Mouse (Mus musculus): ENCODE results near the gene Fam84b. TPM values are rescaled to one million over a fixed set of nuclear protein-coding genes. Genes with fewer than 3 reads are reported as not detected.

The Fam84b gene
- polyA plus RNA-seq, 1 experiment from 2014 or later: 39.0 TPM

DNA sequence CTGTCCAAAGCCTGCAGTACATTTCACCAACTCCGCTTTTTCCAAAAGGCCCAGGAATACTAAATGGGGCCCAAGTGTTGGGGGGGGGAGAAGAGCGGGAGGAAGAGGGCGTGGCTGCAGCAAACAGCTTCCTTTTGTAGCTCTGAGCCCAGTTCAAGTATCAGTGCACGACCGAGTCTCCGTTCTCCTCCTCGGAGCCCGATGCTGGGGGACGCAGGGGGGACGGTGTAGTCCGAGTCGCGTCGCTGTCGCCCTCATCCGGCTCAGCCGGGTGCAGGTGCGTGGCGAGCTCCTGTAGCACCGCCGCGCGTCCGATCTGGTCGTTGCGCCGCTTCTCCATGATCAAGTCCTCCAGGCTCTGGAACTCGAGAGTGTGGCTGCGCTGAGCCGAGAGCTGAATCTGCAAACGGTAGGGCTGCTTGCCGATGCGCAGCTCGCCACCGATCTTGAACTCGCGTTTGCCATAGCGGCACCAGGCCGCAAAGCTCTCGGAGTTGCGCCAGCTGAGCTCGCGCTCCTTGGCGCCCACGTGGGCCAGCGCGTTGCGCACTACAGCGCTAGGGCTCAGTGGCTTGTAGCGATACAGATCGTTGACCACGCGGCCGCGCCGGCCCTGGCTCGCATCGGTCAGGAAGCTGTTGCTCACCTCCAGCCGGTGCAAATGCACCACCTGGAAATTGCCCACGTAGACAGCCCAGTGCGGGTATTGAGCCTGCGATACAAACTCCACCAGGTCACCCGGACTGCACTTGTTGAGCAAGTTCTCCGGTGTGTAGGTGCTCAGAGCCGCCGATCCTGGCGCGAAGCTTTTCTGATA lies 30.6 kb downstream of the Fam84b start:
- ATAC-seq: peak; percentile 52

DNA sequence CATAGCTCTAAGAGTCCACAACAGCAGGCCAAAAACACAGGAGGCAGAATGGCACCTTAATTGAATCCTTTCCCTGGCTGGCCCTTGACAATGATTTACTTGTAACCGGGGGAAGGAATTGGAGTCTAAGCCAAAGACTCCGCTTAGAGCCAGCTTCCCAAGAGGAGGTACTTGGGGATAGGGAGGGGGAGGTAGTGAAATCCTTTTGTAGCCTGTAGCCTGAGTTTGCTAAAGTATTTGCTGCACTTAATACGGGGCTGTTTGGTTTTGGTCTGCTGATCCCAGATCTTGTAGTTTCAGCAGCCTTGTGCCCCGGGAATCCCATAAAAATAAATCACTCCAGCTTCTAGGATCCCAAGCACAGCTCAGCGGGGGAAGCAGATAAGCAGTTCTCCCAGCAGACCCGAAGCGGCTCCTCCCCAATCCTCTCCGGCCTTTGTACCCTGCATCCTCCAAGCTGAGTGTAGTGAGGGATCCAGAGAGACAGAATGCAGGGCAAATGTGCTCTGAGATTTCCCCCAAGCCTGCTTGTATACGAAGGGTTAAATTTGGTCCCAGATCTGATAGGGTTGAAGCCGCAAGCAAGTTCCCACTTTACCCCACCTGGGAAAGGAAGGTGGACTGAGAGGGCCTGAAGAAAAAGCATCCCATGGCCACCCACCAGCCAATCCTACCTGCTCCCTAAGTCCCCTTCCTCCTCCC lies 31.3 kb downstream of the Fam84b start:
- Histone ChIP-seq H3K4me2 (replicated peaks; ENCODE audit: low read depth, low read length) (peak overlapping the region; percentile 98), H3K4me3 (ENCODE audit: low read depth, low read length) (peak overlapping the region; percentile 84), H3K9ac (replicated peaks; ENCODE audit: low read depth) (peak overlapping the region; percentile 80), H3K27ac (ENCODE audit: low read length) (peak overlapping the region; percentile 96), H3K4me1 (ENCODE audit: insufficient read depth, low read depth, low read length) (no peaks in the 10 kb centered on the region), H3K36me3 (ENCODE audit: insufficient read depth, low read length) (no peaks in the 10 kb centered on the region), H3K9me3 (ENCODE audit: low read length) (no peaks in the 10 kb centered on the region), H3K27me3 (replicated peaks; ENCODE audit: insufficient read depth, low read length) (no peaks in the 10 kb centered on the region)
- DNase-seq (ENCODE audit: low spot score): peak; percentile 42
- ATAC-seq: no peak
- WGBS: 4% methylated on average over 10 of the region's 10 CpGs
- no peak for TF ChIP-seq EP300 (IDR thresholded peaks at IDR 0.05)
- no peak for TF ChIP-seq CTCF (IDR thresholded peaks at IDR 0.05)

More for the DNA sequence above, 30.6 kb downstream of the Fam84b start:
- peak; percentile 78 for DNase-seq (ENCODE audit: low spot score)
- Histone ChIP-seq H3K4me1 (ENCODE audit: insufficient read depth, low read depth, low read length) (no peaks in the 10 kb centered on the region), H3K9ac (replicated peaks; ENCODE audit: low read depth) (peak overlapping the region; percentile 80), H3K4me2 (replicated peaks; ENCODE audit: low read depth, low read length) (peak overlapping the region; percentile 98), H3K27me3 (replicated peaks; ENCODE audit: insufficient read depth, low read length) (no peaks in the 10 kb centered on the region), H3K27ac (ENCODE audit: low read length) (peak overlapping the region; percentile 96), H3K36me3 (ENCODE audit: insufficient read depth, low read length) (no peaks in the 10 kb centered on the region), H3K4me3 (ENCODE audit: low read depth, low read length) (peak overlapping the region; percentile 84), H3K9me3 (ENCODE audit: low read length) (no peaks in the 10 kb centered on the region)
- TF ChIP-seq CTCF (IDR thresholded peaks at IDR 0.05) (peak; percentile 70), EP300 (IDR thresholded peaks at IDR 0.05) (no peak)
- WGBS: 1% methylated on average over 64 of the region's 68 CpGs

DNA sequence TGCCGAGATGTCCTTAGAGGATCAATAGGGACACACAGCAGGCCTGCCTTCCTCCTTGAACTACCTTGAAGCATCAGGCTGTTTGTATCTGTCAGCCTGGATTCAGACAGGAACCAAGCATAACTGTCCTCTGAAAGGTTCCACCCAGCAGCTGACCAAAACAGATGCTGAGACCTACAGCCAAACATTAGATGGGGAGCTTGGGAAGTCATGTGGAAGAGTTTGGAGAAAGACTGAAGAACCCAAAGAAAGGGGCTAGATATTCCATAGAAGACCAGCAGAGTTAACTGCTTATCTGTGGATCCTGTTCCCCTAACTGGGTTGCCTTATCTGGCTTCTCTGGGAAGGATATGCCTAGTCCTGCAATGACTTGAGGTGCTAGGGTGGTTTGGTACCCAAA lies 35.1 kb downstream of the Fam84b start:
- 86% methylated on average over 1 of the region's 1 CpGs for WGBS

DNA sequence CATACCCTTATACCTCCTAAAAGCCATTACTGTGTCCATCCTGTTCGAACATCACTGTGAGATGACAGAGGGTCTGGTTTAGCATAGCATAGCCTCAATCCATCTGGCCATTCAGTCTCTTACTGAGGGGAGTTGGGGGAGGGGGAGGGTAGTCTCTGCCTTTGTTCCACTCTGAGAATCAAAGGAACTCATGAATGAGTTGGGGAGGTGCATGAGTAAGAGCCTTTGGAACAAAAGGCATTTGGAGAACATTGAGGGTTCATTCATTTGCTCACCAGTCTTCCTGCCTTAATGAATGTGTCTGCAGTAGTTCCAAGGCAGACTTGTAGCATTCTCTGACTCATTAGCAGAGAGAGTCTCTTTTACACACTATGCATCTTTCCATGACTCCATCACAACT lies 37.1 kb downstream of the Fam84b start:
- no peak for DNase-seq (ENCODE audit: low spot score)
- H3K27me3 ChIP-seq (replicated peaks; ENCODE audit: insufficient read depth, low read length): no peaks in the 10 kb centered on the region
- no peak overlapping the region for H3K4me3 ChIP-seq (ENCODE audit: low read depth, low read length)
- H3K4me2 ChIP-seq (replicated peaks; ENCODE audit: low read depth, low read length): no peak overlapping the region
- no peak for ATAC-seq
- no peak overlapping the region for H3K9ac ChIP-seq (replicated peaks; ENCODE audit: low read depth)
- H3K9me3 ChIP-seq (ENCODE audit: low read length): no peaks in the 10 kb centered on the region
- TF ChIP-seq EP300 (IDR thresholded peaks at IDR 0.05) (no peak), CTCF (IDR thresholded peaks at IDR 0.05) (no peak)
- no peak overlapping the region for H3K27ac ChIP-seq (ENCODE audit: low read length)
- WGBS: 84% methylated on average over 1 of the region's 1 CpGs
- no peaks in the 10 kb centered on the region for H3K4me1 ChIP-seq (ENCODE audit: insufficient read depth, low read depth, low read length)
- no peaks in the 10 kb centered on the region for H3K36me3 ChIP-seq (ENCODE audit: insufficient read depth, low read length)

More for the DNA sequence above, 35.1 kb downstream of the Fam84b start:
- Histone ChIP-seq H3K36me3 (ENCODE audit: insufficient read depth, low read length) (no peaks in the 10 kb centered on the region), H3K4me3 (ENCODE audit: low read depth, low read length) (no peak overlapping the region), H3K27me3 (replicated peaks; ENCODE audit: insufficient read depth, low read length) (no peaks in the 10 kb centered on the region), H3K4me2 (replicated peaks; ENCODE audit: low read depth, low read length) (no peak overlapping the region), H3K27ac (ENCODE audit: low read length) (no peak overlapping the region), H3K9ac (replicated peaks; ENCODE audit: low read depth) (no peak overlapping the region), H3K4me1 (ENCODE audit: insufficient read depth, low read depth, low read length) (no peaks in the 10 kb centered on the region), H3K9me3 (ENCODE audit: low read length) (no peaks in the 10 kb centered on the region)
- DNase-seq (ENCODE audit: low spot score): no peak
- TF ChIP-seq EP300 (IDR thresholded peaks at IDR 0.05) (no peak), CTCF (IDR thresholded peaks at IDR 0.05) (no peak)
- ATAC-seq: no peak

DNA sequence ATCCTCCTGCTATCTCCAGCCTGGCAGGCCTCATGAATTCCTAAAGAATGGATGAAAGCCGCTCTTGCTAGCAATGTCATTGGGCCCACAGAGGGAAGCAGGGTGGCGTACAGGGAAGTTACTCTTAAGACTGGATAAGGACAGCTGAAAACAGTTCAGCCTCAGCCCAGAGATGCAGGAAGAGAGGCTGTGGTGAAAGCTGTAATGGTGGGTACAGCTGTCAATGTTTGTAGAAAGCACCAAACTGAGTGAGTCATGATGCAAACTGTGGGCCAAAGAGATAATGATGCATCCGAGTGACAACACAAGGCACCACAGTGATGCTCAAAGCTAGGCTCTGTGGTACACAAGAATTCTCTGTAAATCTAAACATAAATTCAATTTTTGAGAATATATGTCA lies 39.0 kb downstream of the Fam84b start:
- Histone ChIP-seq H3K4me3 (ENCODE audit: low read depth, low read length) (no peak overlapping the region), H3K9me3 (ENCODE audit: low read length) (no peaks in the 10 kb centered on the region), H3K4me1 (ENCODE audit: insufficient read depth, low read depth, low read length) (no peaks in the 10 kb centered on the region), H3K36me3 (ENCODE audit: insufficient read depth, low read length) (no peaks in the 10 kb centered on the region), H3K27me3 (replicated peaks; ENCODE audit: insufficient read depth, low read length) (no peaks in the 10 kb centered on the region), H3K9ac (replicated peaks; ENCODE audit: low read depth) (no peak overlapping the region), H3K27ac (ENCODE audit: low read length) (no peak overlapping the region), H3K4me2 (replicated peaks; ENCODE audit: low read depth, low read length) (no peak overlapping the region)
- 78% methylated on average over 3 of the region's 3 CpGs for WGBS
- TF ChIP-seq EP300 (IDR thresholded peaks at IDR 0.05) (no peak), CTCF (IDR thresholded peaks at IDR 0.05) (no peak)
- no peak for DNase-seq (ENCODE audit: low spot score)
- no peak for ATAC-seq

DNA sequence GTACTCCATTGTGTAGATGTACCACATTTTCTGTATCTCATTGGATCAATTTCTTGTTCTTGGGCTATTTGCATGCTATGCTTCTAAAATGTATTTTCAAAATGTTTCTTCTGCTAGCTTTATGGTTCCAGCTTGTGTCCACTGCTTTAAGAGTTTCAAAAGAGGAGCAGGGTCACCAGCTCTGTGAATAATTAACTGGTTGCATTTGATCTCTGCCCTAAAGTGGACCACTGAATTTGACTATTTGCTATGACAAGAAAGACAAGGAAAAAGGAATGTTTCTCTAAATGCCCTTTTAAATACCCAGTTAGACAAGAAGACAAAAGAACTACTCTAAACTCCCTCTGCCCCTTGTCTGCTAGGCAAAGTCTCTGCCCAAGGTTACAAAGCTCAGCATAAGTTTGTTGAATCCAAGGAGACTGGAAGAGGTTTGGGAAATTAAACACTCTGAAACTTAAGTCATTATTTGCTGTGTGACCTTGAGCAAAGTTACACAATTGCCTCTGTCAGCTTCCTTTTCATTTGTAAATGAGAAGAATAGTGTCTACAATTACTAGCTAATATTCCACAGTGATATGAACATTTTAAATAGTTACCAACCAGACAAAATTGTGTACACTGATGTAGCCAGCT lies 60.4 kb downstream of the Fam84b start:
- Histone ChIP-seq H3K27ac (ENCODE audit: low read length) (no peak overlapping the region), H3K9me3 (ENCODE audit: low read length) (no peaks in the 10 kb centered on the region), H3K4me1 (ENCODE audit: insufficient read depth, low read depth, low read length) (no peaks in the 10 kb centered on the region), H3K36me3 (ENCODE audit: insufficient read depth, low read length) (no peaks in the 10 kb centered on the region), H3K4me3 (ENCODE audit: low read depth, low read length) (no peak overlapping the region), H3K4me2 (replicated peaks; ENCODE audit: low read depth, low read length) (no peak overlapping the region), H3K9ac (replicated peaks; ENCODE audit: low read depth) (no peak overlapping the region), H3K27me3 (replicated peaks; ENCODE audit: insufficient read depth, low read length) (no peaks in the 10 kb centered on the region)
- DNase-seq (ENCODE audit: low spot score) (peak; percentile 67), ATAC-seq (peak; percentile 62)
- no peak for TF ChIP-seq EP300 (IDR thresholded peaks at IDR 0.05)
- TF ChIP-seq CTCF (IDR thresholded peaks at IDR 0.05): no peak

All from lung, postnatal 0 days (tissue).